Mouse (Mus musculus): ENCODE results near the gene Amy2a2.
"Not testable (repeated sequence)": the region's sequence is repeated elsewhere in the genome, so short reads cannot be mapped to it uniquely, and the experiment has no call there.

The Amy2a2 gene

DNA sequence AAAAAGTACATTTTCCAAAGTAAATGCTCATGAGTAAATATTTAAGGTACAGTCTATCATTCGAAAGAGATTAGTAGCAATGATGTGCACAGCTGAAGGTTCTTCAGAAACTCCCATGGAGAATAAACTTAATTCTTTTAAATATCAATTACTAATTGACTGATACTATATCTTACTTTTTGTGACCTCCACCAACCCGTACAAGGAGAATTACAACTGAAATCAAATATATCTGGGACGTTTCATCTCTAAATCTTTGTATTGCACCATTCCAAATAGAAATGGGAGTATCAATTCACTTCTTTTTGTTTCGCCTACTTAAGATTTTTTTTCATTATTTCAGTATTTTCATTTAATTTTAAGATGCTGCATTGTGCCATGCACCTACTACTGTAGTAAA is at the start of gene Amy2a2:
Gene Amy2a2, minus strand, starts transcription at position 101 of the 400 bp plus-strand sequence.
- not testable (repeated sequence) for DNase-seq (ENCODE audit: low read depth, low spot score)

DNA sequence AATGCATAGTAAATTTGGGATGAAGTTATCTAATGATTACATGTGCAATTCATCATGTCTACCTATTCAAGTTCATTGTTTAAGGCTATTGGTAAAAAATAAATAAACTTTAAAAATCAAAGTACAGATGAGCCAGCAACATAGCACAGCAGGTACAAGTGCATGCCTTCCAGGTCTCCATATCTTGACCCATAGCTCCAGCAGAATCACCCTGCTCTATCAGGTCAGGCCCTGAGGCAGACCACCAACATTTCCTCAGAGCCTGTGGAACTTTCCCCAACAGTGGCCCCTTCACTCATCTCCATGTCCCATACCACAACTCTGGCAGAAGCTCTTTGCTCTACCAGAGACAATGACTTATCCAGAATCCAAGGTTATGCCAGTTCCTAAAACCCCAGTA is 11.0 kb downstream of the Amy2a2 start:
- not testable (repeated sequence) for DNase-seq (ENCODE audit: low read depth, low spot score)

DNA sequence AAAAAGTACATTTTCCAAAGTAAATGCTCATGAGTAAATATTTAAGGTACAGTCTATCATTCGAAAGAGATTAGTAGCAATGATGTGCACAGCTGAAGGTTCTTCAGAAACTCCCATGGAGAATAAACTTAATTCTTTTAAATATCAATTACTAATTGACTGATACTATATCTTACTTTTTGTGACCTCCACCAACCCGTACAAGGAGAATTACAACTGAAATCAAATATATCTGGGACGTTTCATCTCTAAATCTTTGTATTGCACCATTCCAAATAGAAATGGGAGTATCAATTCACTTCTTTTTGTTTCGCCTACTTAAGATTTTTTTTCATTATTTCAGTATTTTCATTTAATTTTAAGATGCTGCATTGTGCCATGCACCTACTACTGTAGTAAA is 32.5 kb downstream of the Amy2a2 start, which contains the start of gene Amy2a3:
Gene Amy2a3, minus strand, starts transcription at position 101 of the 400 bp plus-strand sequence.
- not testable (repeated sequence) for DNase-seq (ENCODE audit: low read depth, low spot score)

DNA sequence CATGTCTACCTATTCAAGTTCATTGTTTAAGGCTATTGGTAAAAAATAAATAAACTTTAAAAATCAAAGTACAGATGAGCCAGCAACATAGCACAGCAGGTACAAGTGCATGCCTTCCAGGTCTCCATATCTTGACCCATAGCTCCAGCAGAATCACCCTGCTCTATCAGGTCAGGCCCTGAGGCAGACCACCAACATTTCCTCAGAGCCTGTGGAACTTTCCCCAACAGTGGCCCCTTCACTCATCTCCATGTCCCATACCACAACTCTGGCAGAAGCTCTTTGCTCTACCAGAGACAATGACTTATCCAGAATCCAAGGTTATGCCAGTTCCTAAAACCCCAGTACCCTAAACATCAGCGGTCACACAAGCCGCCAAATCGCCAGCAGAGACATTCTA is 43.5 kb downstream of the Amy2a2 start:
- DNase-seq (ENCODE audit: low read depth, low spot score): not testable (repeated sequence)

Measured in CD4-positive helper T cell, adult 2 months (primary cell).